Mouse (Mus musculus) limb, embryonic 10.5 days (tissue): ENCODE results near the gene Uap1. TPM values are rescaled to one million over a fixed set of nuclear protein-coding genes. Genes with fewer than 3 reads are reported as not detected.
A peak's percentile ranks its signal among the peaks of the same experiment; 100 is the strongest.

Experiments
- DNase-seq: peaks from one replicate; pipeline ENCODE4 v3.0.0-alpha.2; 2017; ENCODE audit warnings: low spot score
- H3K27ac ChIP-seq: fragments of 300-500 bp; sonication (generic); 2 replicates; pipeline ENCODE4 v1.5.1; 2016; ENCODE audit warnings: mild to moderate bottlenecking
- H3K27me3 ChIP-seq: fragments of 300-500 bp; sonication (generic); 2 replicates; pipeline ENCODE4 v1.6.1; 2016; ENCODE audit warnings: low read depth, mild to moderate bottlenecking; ENCODE audit not compliant: poor library complexity, severe bottlenecking
- H3K36me3 ChIP-seq: fragments of 300-500 bp; sonication (generic); 2 replicates; pipeline ENCODE4 v1.6.1; 2016; ENCODE audit warnings: mild to moderate bottlenecking, moderate library complexity
- H3K4me1 ChIP-seq: fragments of 300-500 bp; sonication (generic); 2 replicates; pipeline ENCODE4 v1.6.1; 2016
- H3K4me3 ChIP-seq: fragments of 300-500 bp; sonication (generic); 2 replicates; pipeline ENCODE4 v1.5.1; 2016; ENCODE audit warnings: mild to moderate bottlenecking, moderate library complexity
- H3K9me3 ChIP-seq: fragments of 300-500 bp; sonication (generic); replicated peaks from 2 replicates; pipeline ENCODE4 v1.6.1; 2016; ENCODE audit warnings: mild to moderate bottlenecking
- WGBS: fragments of 180-500 bp; shearing (Covaris S2); methylation state at CpG from one replicate; pipeline ENCODE4 v1.1.7; 2016; 5-methylcytosine and 5-hydroxymethylcytosine counted together
- polyA plus RNA-seq: library from polyadenylated mRNA; unstranded; fragments of >200 nt; fragmentation: Nextera tagmentation; extraction: Ambion mirVana; gene quantifications from 2 replicates; pipeline ENCODE4 v1.2.1, GENCODE M21; 2016

The Uap1 gene
- 54.0 and 57.7 TPM in 2 replicates for polyA plus RNA-seq

DNA sequence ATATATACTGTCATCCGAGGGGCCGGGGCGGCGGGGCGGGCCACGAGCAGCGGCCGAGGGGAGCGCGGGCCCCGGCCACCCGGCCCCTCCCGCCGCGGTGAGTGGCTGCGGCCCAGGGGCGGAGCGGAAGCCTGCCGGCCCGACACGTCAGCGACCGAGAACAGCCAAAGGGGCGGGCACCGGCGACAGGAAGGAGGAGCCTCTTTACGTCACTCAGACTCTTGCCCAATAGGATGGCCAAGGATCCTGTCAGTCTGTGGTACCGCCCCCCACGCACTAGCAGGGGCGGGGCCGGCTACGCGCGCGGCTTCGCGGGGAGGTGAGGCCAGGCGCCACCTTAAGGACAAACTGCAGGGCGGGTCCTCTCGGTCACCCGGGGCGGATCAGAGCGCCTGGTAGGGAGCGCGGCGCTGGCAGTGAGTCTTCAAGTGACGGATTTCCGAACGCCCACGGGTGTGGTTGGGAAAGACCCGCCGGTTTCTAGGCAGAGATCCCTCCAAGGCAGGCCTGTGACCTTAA is at the start of gene Uap1:
Gene Uap1, minus strand, starts transcription at position 144 of the 519 bp plus-strand sequence.
- under 1% methylated on average over 52 of the region's 52 CpGs for WGBS
- Histone ChIP-seq H3K36me3 (no peaks in the 10 kb centered on the region), H3K4me1 (peaks cover 19% of the 10 kb centered on the region), H3K9me3 (no peaks in the 10 kb centered on the region), H3K27me3 (no peaks in the 10 kb centered on the region), H3K4me3 (peak within 1 kb of the TSS; percentile 84), H3K27ac (peak within 1 kb of the TSS; percentile 92)
- DNase-seq: peak; percentile 97

DNA sequence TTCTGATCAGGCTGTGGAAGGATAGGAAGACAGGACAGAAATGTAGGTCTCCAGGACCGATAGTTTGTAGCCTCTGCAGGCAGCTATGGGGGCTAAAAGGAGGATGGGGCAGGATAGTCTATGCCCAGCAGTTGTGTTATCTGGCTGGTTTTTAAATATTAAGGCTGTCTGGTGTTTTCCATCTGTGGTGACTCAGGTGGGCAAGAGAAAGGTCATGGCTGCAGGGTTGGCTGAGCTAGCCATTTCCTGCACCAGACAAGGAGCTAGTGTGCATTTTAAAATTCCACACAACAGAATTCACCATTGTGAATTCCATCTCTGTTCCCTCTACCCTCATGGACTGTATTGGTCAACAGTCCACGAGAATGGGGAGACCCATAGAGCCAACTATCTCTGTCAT is 48.5 kb upstream of the Uap1 start:
- no peak for DNase-seq
- Histone ChIP-seq H3K9me3 (no peaks in the 10 kb centered on the region), H3K27ac (no peak overlapping the region), H3K27me3 (no peaks in the 10 kb centered on the region), H3K4me1 (no peaks in the 10 kb centered on the region), H3K4me3 (no peak overlapping the region), H3K36me3 (no peaks in the 10 kb centered on the region)
- 90% methylated on average over 2 of the region's 2 CpGs for WGBS

DNA sequence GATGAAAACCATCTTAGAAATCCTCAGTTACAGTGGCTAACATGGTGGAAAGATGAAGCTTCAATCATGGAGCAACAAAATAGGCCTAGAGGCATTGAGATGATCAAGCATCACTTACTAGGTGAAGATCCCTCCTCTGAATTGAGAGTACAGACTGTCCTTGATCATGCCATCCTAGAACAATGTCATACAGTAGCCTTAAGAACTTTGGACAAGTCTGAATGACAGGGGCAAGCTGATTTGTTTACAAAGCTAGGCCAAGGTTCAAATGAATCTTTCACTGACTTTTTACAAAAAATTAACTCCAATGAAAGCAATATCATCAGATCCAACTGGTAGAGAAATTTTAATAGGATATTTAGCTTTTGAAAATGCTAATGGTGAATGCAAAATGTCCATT is 45.6 kb upstream of the Uap1 start:
- no peak overlapping the region for H3K27ac ChIP-seq

DNA sequence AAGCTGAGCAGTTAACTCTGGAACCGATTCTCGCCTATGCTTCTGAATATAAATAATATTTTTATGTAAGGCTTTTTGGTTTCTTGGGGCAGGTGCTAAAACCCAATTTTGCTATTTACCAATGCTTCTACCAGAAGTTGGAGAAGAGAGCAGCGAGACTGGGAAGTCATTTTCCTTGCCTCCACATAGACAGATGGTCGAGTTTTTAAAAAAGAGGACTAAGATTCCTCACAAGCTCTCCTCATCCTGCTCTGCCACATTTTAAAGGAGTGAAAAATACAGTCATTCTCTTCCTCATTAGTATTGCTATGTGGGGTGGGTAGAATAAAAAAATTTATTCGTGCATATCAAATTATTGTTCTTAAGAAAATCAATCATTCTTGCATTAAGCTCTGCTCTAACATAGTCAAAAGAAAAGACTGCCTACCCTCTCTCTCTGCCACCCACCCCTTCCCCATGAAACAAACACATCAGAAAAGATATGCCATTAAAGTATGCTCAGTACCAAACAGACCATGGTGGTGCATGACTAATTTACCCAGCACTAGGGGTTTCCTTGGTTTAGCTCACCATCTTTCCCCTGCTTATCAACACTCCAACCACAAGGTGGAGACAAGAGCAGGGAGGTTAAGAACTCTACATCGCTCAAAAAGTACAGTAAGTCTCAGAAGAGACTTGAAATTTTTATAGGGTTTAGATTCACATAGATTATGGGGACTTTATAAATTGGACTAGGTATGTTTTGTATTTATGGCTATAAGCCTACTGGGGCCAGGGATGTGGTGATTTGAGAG is 43.5 kb upstream of the Uap1 start:
- 81% methylated on average over 6 of the region's 6 CpGs for WGBS
- Histone ChIP-seq H3K27ac (no peak overlapping the region), H3K4me1 (peaks cover 6% of the 10 kb centered on the region; the same call in 1 of the 2 replicates), H3K36me3 (no peaks in the 10 kb centered on the region), H3K27me3 (no peaks in the 10 kb centered on the region), H3K4me3 (no peak overlapping the region), H3K9me3 (no peaks in the 10 kb centered on the region)
- DNase-seq: no peak

More for the DNA sequence above, 45.6 kb upstream of the Uap1 start:
- no peak overlapping the region for H3K4me3 ChIP-seq
- H3K36me3 ChIP-seq: no peaks in the 10 kb centered on the region
- H3K4me1 ChIP-seq: no peaks in the 10 kb centered on the region
- H3K27me3 ChIP-seq: no peaks in the 10 kb centered on the region
- no peaks in the 10 kb centered on the region for H3K9me3 ChIP-seq
- DNase-seq: no peak

DNA sequence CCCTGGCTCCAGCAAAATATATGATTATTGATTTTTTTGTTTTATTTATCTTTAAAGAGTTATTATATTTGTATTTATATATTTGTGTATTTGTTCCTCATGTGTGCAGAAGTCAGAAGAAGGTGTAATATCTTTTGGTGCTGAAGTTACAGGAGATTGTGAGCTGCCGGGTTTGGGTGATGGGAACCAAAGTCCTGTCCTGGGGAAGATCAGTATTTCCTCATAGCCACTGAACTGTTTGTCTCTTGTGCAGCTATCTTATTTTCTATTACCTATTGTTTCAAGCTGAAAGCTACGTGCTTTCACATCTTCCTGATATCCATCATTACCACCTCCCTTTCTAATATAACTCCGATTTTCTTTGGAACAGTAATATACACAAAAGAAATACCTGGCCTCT is 40.8 kb upstream of the Uap1 start:
- DNase-seq: no peak
- WGBS: 76% methylated on average over 3 of the region's 3 CpGs
- Histone ChIP-seq H3K36me3 (peaks cover 22% of the 10 kb centered on the region), H3K4me1 (peaks cover 8% of the 10 kb centered on the region; the same call in 1 of the 2 replicates), H3K27ac (peak overlapping the region; percentile 94), H3K4me3 (peak overlapping the region; percentile 93), H3K27me3 (no peaks in the 10 kb centered on the region), H3K9me3 (no peaks in the 10 kb centered on the region)

DNA sequence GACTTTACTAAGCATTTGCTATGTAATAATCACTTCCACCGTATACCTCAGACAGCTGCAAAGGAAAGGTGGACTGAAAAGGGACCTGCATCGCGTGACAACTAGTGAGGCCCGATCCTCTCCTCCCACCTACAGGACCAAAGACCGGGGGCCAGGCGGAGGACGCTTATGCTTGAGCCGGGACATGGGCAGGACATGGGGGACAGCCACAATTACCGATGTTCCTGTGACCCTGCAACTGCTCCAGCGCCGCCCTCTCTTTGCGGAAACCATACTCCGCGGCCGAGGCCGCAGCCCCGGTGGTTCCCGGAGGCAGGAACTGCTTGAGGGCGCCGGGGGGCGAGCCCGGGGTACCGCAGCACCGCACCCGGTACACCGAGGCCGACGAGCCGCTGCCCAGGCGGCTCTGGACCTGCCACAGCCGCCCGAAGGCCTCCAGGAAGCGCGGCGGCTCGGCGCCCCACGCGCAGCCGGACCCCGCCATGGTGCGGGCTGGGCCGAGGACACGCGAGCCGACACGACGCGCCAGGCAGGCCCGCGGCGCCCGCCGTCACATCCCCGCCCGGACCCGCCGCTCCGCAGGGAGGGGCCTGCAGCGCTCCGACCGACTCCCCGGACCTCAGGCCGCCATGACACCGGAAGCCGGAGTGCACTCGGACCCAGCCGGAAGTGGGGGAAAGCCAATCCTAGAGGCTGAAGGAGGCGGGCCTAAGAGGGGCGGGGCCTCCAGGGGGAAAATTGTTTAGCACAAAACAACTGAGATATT is 40.2 kb upstream of the Uap1 start, which contains the start of gene Uhmk1:
Gene Uhmk1, minus strand, starts transcription at position 641 of the 766 bp plus-strand sequence.
- WGBS: under 1% methylated on average over 70 of the region's 70 CpGs
- Histone ChIP-seq H3K27me3 (no peaks in the 10 kb centered on the region), H3K9me3 (no peaks in the 10 kb centered on the region), H3K27ac (peak within 1 kb of the TSS; percentile 94), H3K36me3 (peaks cover 28% of the 10 kb centered on the region), H3K4me1 (peaks cover 8% of the 10 kb centered on the region; the same call in 1 of the 2 replicates), H3K4me3 (peak within 1 kb of the TSS; percentile 93)
- peak; percentile 94 for DNase-seq

DNA sequence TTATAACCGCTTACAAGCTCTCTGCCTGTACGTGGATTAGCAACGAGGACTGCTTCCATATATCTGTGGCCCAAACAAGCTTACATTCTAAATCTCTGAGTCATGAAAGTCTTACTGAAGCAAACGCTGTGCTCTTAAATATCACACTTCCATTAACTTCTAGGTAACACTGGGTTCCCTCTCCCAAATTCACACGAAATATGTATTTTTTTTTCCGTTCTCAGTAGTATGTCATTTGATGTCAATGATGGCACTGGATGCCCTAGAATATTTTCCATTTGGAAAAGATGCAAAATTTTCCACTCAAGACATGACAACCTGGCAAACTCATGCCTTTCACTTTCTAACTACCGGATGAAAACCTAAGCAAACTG is 39.6 kb upstream of the Uap1 start:
- no peak for DNase-seq
- peak overlapping the region; percentile 94; the same call in 1 of the 2 replicates for H3K27ac ChIP-seq
- no peaks in the 10 kb centered on the region for H3K27me3 ChIP-seq
- H3K4me3 ChIP-seq: peak overlapping the region; percentile 93
- H3K36me3 ChIP-seq: peaks cover 34% of the 10 kb centered on the region
- no peaks in the 10 kb centered on the region for H3K9me3 ChIP-seq
- H3K4me1 ChIP-seq: peaks cover 8% of the 10 kb centered on the region; the same call in 1 of the 2 replicates
- WGBS: 47% methylated on average over 7 of the region's 7 CpGs

DNA sequence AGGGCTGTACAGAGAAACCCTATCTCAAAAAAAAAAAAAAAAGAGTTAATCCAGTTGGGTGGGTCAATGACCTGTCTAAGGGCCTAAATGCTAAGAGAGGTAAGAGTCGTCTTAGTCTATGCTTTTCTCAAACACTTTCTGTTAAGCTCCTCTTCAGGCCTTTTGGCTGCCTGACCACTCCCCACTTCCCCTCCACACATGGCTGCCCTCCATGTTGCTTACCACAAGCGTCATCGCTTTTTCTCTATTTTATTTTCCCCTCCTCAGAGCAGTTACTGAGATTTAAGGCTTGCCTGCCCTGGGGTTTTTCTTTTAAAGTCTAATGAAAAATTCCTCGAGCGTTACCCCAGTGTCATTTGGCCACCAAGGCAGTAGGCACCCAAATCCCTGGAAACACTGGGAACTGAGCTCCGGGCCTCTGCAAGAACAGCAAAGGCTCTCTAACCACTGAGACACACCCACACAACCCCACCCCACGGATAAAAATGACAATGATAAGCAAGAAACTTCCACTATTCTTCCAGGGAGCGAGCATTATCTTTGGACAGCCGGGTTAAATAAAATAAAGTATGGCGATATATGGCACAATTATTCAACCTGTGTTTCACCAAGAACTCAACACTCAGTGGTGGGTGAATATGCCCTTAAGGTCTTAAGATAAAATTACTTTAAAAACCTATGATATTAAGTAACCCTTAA is 38.6 kb upstream of the Uap1 start:
- WGBS: 95% methylated on average over 10 of the region's 10 CpGs
- peaks cover 8% of the 10 kb centered on the region; the same call in 1 of the 2 replicates for H3K4me1 ChIP-seq
- H3K27me3 ChIP-seq: no peaks in the 10 kb centered on the region
- H3K36me3 ChIP-seq: peaks cover 44% of the 10 kb centered on the region
- H3K4me3 ChIP-seq: no peak overlapping the region
- no peaks in the 10 kb centered on the region for H3K9me3 ChIP-seq
- no peak overlapping the region for H3K27ac ChIP-seq
- DNase-seq: no peak

DNA sequence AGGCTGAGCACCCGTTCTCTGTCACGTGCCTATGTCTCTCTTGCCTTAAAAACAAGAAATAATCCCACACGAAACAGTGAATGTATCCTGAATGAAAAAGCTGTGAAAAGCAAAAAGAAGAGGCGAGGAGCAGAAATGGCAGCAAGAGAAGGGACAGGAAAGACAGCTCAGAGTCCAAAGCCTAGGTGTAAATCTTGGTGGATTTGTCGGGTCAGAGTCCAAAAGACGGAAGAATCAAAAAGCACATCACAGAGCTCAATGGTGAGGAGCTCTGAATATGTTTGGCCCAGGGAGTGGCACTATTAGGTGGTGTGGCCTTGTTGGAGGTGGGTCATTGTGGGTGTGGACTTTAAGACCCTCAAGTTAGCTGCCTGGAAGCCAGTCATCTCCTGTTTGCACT is 31.6 kb upstream of the Uap1 start:
- H3K4me1 ChIP-seq: no peaks in the 10 kb centered on the region
- no peak overlapping the region for H3K27ac ChIP-seq
- H3K36me3 ChIP-seq: peaks cover 95% of the 10 kb centered on the region
- DNase-seq: no peak
- no peaks in the 10 kb centered on the region for H3K27me3 ChIP-seq
- H3K4me3 ChIP-seq: no peak overlapping the region
- H3K9me3 ChIP-seq: no peaks in the 10 kb centered on the region
- 95% methylated on average over 6 of the region's 6 CpGs for WGBS

DNA sequence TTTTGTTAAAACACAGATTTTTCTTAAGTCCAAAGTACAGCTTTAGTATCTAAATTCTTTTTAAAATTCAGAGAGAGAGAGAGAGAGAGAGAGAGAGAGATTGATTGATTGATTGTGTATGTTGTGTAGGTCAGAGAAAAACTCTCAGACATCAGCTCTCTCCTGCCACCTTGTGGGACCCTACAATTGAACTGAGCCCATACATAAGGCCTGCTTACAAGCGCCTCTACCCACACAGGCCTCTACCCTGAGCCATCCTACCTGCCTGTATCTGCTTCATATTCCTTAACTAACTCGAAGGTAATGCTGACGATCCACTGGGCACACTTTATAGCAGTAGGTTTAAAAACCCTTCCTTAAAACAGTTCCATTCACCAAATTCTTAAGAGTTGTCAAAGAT is 25.6 kb upstream of the Uap1 start:
- H3K27ac ChIP-seq: no peak overlapping the region
- no peaks in the 10 kb centered on the region for H3K9me3 ChIP-seq
- H3K4me3 ChIP-seq: no peak overlapping the region
- whole genome bisulfite sequencing: 85% methylated on average over 3 of the region's 3 CpGs
- no peak for DNase-seq
- H3K27me3 ChIP-seq: no peaks in the 10 kb centered on the region
- H3K4me1 ChIP-seq: no peaks in the 10 kb centered on the region
- peaks cover 93% of the 10 kb centered on the region for H3K36me3 ChIP-seq

DNA sequence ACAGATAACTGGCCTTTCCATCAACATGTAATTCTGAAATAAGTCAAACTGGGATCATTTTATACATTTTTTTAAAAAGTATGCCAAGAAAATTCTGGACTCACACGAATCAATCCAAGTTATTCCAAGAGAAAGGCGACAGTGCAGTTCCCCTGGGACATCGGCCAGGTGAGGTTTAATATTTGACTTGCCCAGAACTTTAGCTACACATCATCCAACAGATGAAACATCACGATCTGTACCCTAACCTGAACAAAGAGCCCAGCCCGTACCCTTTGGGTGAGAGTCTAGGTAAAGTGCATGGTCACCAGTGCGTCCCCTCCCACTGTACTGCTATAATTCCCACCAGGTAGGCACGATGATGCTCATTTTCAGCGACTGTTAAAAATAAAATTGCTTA is 21.5 kb upstream of the Uap1 start:
- no peaks in the 10 kb centered on the region for H3K27me3 ChIP-seq
- H3K27ac ChIP-seq: no peak overlapping the region
- DNase-seq: no peak
- 95% methylated on average over 8 of the region's 8 CpGs for WGBS
- H3K36me3 ChIP-seq: peaks cover 94% of the 10 kb centered on the region
- no peaks in the 10 kb centered on the region for H3K4me1 ChIP-seq
- H3K4me3 ChIP-seq: no peak overlapping the region
- no peaks in the 10 kb centered on the region for H3K9me3 ChIP-seq

DNA sequence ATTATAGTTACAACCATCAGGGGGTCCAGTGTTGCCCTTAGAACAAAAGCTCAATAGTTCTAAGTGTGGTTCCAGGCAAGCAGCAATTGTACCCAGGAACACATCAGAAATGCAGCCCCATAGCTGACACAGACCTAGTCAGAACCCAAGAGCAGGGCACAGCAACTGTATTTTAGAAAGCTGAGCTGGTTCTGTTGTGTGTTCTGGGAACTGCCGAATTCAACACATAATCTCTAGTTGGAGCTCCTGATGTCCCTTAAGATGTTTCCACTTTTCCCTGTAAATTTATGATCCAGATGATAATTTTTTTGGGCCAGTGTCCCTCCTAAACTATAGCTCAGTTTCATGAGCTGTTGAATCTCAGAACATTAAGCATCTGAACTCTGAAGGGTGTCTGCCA is 17.2 kb upstream of the Uap1 start:
- H3K27me3 ChIP-seq: no peaks in the 10 kb centered on the region
- H3K27ac ChIP-seq: no peak overlapping the region
- 98% methylated on average over 1 of the region's 1 CpGs for WGBS
- H3K9me3 ChIP-seq: no peaks in the 10 kb centered on the region
- no peak for DNase-seq
- H3K4me1 ChIP-seq: no peaks in the 10 kb centered on the region
- no peak overlapping the region for H3K4me3 ChIP-seq
- H3K36me3 ChIP-seq: peaks cover 56% of the 10 kb centered on the region
